Mouse (Mus musculus) cortical plate, adult 2 months (tissue): ENCODE measurements around the gene Sh3bp4.

Experiments used
- CTCF ChIP-seq: fragments of 200-500 bp; IDR thresholded peaks from 2 replicates; pipeline ENCODE4 v1.5.1; 2011; ENCODE audit warnings: mild to moderate bottlenecking, control low read depth, low read length; ENCODE audit not compliant: insufficient read depth; ENCODE audit errors: extremely low read depth
- POLR2A ChIP-seq: fragments of 200-500 bp; IDR thresholded peaks from 2 replicates; pipeline ENCODE4 v1.6.1; 2011; ENCODE audit warnings: mild to moderate bottlenecking, low read length, control low read depth; ENCODE audit not compliant: insufficient read depth; ENCODE audit errors: extremely low read depth

- TF ChIP-seq POLR2A (no peak), CTCF (no peak)
Measured at GRCm38 (mm10) chr1:89174621-89175020, 104.4 kb downstream of the Sh3bp4 start.
